Mouse (Mus musculus): Measurements from ENCODE around the gene Mtfr1l. TPM values are rescaled to one million over a fixed set of nuclear protein-coding genes. Genes with fewer than 3 reads are reported as not detected.

Mtfr1l gene
- 10 to 100 TPM; 69.0 to 70.7 TPM for total RNA-seq (2021)
- long read RNA-seq, transcript Mtfr1l-202 (7 exons, 1,969 nt): major isoform, 52 of 124 reads
- long read RNA-seq, transcript Mtfr1l-201 (7 exons, 2,025 nt): minor isoform, 29 of 124 reads
- long read RNA-seq, partial matches to known transcripts: 21 of 124 reads
- long read RNA-seq, other reads (novel, unspliced or antisense): 22 of 124 reads

DNA sequence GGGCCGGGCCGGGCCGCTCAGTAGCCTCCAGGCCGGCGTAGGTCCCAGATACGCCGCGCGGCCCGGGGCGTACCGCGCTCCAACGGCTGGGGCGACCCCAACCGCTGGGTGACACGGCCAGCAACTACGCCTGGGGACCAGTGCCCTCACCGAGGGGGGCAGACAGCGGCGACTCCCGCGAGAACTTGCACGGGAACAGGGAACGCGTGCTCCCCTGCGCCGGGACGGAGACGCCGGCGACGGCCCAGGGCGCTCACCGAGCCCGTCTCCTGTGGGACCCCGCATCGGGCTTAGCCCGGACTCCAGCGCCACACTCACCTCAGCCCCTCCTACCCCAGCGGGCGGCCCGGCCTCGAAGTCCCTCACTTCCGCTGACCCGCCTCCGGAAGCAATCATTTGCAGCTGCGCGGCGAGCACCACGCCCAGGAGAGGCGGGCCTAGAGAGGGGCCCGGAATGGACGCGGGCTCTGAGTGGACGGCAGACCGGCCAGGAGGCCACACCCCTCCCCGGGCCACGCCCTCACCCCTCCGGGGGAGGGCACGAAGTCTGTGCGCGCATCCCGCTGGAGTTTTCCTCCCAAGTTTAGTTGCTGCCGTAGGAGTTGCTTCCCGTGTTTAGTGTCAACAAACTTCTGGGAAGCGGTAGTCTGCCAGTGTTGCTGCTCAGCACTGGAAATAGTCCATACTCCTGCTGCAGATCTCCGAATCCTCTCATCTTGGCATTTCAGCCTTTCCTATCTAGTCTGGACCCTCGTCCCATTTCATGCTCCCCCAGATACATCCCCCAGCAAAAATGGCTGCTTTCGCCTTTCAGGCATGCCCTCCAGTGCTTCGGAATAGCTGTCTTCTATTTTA lies at the start of gene Mtfr1l:
TSS of gene Mtfr1l (minus strand) at position 456 of the 855 bp plus-strand sequence.
- DNase-seq (ENCODE audit: low spot score in 2 of 2): peak; percentile 97

DNA sequence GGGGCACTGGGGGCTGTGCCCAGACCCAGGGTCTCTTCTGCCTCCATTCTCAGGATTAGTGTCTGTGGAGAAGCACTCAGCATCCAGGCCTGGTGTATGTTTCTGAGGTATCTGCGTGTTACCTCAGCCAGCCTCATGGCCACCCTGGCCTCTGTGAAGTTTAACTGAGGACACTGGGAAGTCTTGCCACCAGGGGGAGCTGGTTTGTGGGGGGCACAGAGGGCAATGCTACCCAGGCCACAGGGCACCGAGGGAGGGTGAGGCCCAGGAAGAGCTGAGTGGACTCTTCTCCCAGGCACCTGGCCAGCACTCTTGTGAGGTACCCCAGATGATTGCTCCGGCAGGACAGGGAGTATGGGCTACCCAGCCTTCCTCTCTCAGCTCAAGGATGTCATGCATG lies 48.3 kb upstream of the Mtfr1l start:
- DNase-seq (ENCODE audit: low spot score in 2 of 2): no peak

DNA sequence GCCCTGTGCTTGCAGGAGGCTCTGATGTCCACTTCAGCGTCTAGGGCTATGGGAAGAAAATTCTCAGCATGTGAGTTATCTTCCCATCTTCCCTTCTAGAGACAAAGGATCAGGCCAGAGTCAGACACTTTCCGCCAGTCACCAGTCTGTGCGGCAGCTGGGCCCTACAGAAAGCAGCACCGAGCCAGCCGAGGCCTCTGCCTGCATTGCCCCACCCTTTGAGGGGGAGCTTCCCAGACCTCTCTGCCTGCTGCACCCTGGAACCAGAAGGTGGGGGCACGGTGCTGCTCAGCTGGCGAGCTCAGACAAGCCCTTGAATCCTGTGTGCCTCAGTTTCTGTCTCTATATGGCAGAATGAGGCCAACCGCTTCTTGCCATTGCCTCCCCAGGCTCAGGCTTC lies 46.2 kb upstream of the Mtfr1l start:
- no peak for DNase-seq (ENCODE audit: low spot score in 2 of 2)

DNA sequence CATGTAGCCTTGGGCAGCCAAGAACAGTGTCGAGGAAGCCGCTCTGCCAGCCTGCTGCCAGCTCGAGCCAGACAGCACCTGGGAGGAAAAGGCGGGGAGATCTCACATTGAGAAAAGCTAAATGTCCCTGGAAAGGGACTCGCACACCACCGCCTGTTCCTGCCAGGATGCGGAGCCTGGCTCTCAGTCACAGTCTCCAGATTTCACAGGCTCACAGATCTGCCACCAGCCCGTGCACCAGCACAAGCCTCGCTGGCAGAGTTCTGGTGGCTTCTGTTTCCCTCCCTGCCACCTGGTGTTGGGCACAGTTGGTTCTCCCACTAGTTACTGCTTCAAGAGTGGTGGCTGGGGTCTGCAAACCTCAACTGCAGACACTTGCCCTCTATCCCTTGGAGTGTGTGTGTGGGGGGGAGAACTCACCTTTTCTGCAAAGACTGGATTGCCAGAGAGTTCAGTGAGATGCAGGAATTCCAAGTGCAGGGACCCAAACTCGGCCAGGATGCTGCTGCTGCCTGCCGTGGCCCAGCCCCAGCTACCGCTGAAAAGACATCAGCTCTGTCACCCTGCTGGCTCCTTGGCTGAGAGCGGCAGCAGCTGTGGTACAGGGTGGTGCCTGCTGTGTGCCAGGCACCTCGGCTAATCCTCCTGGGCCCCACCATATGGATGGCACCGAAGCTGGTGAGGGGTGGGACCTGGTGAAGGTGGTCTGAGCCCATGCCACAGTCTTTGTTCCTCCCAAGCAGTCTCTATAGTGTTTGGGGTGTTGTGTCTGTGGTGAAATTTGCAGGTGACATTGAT lies 45.4 kb upstream of the Mtfr1l start:
- DNase-seq (ENCODE audit: low spot score in 2 of 2): peak; percentile 83 to 93

DNA sequence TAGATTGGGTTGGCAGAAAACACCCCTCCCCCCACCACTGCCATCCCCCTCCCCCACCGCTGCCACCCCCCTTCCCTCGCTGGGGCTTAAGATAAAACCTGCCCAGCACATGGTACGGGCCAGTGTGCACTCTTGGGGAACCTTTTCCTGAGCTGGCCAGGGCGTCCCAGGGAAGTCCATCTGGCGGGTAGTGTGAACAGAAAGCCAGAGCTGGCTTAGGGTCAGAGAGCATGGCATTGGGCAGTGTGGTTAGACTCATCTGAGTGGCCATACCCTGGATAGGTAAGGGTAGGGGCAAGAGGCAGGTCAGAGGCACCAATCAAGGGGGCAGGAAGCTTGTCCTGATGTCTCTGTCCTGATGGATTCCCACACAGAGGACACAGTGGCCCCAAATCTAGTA lies 44.4 kb upstream of the Mtfr1l start:
- no peak for DNase-seq (ENCODE audit: low spot score in 2 of 2)

DNA sequence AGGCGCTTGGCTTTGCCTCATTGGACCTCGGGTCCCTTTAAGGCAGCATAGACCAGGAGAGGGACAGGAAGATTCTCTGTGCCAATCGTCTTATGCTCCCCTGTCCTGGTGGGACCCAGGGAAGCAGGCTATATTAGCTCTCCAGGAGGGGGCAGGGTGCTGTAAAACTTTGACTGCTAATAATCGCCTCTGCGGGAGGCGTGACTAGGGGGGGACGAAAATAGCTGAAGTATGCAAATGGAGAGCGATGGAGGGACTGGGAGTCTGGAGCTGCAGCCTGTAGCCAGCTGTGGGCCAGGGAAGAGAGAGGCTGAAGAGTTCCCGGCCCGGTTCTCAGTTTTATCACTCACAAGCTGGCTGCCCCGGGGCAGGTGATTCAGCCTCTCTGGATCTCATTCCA lies 44.0 kb upstream of the Mtfr1l start:
- DNase-seq (ENCODE audit: low spot score in 2 of 2): no peak

DNA sequence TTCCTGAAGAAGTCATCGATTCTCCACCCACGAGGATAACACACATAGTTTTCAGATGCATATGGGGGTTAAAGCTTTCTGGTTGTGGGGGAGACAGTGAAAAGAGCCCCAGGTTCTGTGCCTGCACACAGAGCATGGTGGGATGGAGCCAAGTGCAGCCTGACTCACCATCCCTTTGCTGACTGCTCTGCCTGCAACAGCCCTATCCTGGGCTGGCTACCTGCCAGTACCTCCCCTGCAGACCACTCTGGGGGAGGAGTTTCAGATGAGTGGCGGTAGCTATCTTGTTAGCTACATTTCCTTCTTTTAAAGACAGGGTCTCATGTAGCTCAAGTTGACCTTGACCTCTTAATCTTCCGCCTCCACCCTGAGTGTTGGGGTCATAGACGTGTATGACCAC lies 43.2 kb upstream of the Mtfr1l start:
- peak in 1 of 2 experiments; percentile 61 for DNase-seq (ENCODE audit: low spot score in 2 of 2)

DNA sequence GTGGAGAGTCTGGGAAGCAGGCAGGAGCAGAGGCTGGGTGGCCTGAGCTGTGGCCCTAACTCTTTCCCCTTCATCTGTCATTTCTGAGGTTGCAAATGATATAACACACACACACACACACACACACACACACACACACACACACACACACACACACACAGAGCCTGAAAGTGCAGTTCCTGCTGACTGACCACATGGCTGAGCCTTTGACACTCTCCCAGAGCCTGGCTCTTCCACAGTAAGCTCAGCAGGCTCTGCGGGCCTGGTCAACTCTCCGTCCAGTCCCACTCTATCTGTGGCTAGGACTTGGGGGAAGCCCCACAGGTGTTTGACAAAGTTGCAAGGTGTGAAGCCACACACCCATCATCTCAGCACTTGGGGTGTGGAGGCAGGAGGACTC lies 42.1 kb upstream of the Mtfr1l start:
- no peak for DNase-seq (ENCODE audit: low spot score in 2 of 2)

DNA sequence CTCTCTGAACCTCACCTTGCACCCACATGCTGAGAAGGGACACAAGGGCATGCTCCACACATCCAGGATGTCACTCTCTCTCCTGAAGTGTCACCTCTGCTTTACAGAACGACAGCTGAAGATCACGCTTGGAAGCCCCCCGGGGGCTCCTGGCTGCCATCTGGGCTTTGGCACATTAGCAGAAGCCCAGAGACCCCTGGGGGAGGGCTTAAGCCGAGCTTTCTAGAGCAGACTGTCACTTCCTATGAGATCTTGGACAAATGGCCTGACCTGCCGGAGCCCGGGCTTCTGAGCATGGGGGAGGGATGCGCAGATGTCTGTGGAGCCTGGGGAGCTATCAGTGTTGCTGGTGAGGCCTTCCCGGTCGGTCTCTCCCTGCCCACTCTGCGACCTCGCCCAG lies 40.3 kb upstream of the Mtfr1l start:
- no peak for DNase-seq (ENCODE audit: low spot score in 2 of 2)

DNA sequence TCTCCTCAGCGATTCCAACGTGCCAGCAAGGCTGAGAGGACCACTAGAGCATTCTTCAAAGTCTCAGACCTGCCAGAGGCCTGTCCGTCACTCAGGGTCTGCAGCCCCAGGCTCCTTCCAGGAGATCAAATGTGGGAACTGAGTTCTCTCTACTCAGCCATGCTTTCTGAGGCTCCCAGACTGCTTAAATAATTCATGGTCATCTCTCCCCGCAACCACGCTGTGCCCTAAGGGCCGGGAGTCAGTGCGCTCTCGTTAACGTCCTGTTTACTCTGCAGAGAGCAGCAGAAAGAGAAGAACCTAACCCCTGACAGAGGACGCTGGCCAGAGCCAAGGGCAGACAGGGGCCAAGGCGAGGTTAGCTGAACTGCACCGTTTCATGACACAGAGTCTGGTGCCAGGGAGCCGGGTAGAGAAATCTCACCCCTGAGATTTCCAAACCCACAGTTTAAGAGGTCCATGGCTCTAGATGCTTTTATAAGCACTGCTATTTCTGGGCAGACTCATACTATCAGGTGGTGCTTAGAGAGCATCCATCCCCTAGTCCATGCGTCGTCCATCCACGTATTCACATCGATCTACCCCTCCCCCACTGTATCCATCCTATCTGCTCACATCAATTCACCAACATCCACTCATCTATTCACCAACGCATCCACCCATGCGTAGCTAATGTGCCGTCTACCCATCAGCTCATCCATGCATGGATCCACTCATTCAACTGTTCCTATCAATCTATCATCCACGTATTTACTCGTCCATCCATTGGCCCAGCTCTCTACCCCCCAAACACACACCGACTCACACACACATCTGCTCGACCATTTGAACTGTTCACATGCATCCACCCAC lies 37.5 kb upstream of the Mtfr1l start:
- DNase-seq (ENCODE audit: low spot score in 2 of 2): no peak

DNA sequence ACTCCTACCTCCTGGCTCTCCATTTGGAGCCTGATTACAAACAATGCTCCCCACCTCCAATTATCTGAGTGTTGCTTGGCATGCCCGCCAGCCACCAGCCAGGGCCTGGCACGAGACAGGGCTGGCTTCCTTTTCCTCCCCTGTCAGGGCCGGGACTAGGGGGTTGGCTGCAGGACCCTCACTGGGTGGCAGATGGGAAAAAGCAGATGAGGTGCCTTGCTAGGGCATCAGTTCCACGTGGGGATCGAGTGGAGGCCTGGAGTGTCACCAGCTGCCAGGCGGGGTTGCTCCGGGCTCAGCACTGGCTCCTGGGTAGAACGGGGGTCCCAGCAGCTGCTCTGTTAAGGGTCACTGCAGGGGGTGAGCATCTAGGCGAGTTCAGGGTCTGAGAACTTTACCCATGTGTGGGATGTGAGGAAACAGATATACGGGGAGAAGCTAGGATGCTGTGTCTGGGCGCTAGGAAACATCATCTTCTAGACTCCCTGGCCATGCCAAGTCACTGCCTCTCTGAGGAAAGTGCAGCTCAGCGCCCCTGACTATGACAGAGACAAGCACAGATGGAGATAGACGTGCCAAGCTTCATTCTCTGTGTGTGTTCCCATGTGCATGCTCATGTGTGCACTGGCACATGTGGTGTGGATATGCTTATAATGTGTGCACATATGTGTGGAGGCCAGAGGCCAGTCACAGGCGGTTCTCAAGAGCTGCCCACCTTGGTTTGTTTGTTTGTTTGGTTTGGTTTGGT lies 35.7 kb upstream of the Mtfr1l start:
- no peak for DNase-seq (ENCODE audit: low spot score in 2 of 2)

DNA sequence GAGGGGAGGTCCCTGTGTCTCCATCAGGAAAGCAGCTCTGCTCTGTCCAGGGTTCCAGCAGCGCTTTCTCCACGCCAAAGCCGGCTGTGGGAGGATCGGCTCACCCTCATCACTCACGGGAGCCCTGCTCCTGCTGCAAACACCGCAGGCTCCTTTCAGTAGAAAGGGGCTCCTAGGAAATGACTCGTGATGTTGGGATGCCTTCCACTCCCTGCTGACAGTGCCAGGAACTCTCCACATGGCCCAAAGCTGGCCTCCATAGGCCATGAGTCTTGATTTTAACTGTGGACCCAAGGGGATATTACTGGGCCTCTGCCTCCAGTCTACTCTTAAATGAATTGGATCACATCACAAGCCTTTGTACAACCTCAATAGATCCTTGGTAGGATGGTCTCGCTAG lies 34.6 kb upstream of the Mtfr1l start:
- no peak for DNase-seq (ENCODE audit: low spot score in 2 of 2)

DNA sequence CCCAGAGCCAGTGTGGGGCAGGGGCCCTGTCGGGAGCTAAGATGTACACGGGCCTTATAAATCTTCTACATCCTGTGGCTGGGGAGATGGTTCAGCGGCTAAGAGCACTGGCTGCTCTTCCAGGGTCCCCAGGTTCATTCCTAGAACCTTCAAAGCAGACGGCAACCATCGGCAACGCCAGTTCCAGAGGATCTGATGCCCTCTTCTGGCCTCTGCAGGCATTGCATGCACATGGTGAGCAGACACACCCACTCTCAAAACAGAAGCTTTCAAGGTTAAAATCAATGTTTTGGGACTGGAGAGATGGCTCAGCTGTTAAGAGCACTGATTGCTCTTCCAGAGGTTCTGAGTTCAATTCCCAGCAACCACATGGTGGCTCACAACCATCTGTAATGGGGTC lies 34.0 kb upstream of the Mtfr1l start:
- no peak for DNase-seq (ENCODE audit: low spot score in 2 of 2)

DNA sequence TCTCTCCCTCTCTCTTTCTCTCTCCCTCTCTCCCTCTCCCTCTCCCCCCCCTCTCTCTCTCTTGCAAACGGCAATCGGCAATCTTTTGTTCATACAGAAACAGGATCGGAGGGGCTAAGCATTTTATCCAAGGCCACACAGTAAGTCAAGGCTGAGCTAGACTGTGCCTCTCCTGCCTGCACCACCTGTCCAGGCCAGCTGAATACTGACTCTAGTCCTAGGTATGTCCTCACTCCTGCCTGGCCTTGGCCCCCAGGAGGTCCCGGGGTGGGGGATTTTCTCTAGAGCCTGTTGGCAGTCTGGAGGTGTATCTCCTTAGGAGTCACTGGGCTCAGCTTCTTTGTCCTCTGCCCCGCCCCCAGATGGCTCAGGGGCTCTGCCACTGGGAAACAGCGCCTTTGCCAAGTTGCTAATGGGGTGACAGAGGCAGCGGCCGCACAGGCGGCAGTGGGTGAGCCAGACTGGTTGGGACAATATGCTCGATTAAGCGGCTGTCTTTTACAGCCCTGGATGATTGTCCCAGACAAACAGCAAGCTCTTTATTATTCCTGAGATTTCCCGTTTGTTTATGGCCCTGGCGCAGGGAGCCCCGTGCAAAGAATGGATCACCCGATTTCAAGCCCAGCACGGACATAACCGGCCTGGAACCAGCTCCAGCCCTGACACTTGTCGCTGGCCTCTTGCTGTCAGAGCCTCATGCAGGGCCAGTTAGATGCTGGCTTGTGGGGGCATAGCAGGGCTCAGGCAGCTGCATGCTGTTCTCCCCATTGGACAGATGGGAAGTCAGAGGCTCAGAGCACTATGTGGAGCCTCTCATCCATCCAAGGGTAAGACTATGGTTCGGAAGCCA lies 32.4 kb upstream of the Mtfr1l start:
- no peak for DNase-seq (ENCODE audit: low spot score in 2 of 2)

DNA sequence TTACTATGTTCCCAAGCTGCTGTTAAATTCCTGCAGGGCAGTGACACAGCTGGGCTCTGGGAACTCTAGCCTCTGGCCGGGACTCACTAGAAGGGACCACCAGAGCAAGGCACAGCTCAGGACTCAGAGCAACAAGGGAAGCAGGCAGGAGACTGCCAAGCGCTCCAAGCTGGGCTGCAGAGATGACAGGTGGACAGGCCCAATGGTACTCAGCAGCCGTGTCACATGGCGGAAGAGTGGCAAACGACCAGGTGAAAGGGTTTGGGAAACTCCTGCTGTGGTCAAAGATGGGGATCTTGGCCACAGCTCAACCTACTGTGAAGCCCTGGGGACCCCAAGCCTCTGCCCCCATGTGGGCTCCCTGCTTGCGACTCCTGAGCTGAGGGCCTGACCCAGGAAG lies 28.9 kb upstream of the Mtfr1l start:
- no peak for DNase-seq (ENCODE audit: low spot score in 2 of 2)

DNA sequence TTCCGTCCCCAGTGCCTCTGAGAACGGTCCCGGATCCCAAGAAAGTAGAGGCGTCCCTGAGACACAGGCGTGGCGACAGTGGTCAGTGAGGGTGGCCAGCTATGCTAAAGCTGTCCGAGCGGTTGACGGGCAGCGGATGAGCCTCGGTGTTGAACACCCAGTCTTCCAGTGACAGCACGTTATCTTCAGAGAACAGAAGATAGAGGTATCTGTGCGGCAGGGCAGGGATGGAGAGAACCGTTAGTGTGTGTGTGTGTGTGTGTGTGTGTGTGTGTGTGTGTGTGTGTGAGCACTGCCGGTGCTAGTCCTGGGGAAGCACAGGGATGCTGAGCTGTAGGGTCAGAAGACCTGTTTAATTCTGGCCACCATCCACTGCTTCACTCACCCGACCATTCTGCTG lies 28.4 kb upstream of the Mtfr1l start:
- no peak for DNase-seq (ENCODE audit: low spot score in 2 of 2)

DNA sequence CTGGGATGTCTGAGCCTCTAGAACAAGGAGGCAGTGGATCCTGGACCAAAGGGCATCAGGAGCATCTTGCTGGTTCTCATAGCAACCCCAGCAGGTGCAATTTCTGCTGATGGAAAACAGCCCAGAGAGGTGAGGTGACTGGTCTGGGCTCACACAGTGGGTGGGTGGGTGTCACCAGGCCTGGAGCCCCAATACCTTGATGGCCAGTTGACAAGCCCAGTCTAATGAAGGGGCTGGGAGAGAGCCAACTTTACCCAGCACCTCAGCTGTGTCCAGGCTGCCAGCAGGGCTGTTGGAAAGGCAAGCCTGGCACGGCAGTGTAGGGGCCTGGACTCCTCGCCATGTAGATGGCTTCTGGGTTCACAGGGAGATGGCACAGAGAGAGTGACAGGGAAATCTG lies 26.8 kb upstream of the Mtfr1l start:
- no peak for DNase-seq (ENCODE audit: low spot score in 2 of 2)

DNA sequence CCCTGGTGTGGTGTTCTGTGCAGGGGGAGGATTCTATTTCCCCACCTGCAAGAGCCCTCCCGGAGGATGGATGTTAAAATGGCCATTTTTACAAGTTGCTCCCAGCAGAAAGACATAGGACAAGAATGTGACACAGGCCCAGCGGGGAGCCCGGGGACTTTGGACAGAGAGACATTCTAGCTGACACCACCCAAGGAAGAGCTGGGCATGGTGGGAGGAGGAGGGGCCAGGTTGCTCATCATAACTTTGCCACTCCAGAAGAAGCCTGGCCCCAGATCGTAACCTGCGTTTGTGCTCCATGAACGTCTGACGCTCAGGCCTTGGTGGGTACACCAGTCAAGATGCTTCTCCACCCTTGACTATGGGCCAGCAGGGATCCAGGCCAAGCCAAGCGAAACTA lies 25.5 kb upstream of the Mtfr1l start:
- DNase-seq (ENCODE audit: low spot score in 2 of 2): no peak

DNA sequence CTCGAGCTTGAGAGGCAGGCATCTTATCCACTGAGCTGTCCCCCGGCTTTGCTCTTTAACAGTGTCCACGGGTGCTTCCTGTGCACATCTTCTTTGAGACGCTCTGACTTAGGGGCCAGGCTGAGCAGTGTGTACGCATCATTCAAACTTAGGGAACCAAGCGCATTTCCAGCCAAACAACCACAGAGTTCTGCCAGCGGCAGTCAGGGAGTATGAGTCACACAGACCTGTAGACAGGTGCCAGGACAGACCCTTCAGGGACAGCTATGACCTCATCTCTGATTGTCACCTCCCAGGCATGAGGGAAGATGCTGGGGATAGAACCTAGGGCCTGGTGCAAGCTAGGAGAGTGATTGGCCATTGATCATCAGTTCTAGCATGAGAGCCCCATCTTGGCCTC lies 24.0 kb upstream of the Mtfr1l start:
- no peak for DNase-seq (ENCODE audit: low spot score in 2 of 2)

Data from layer of hippocampus, adult 18-20 months (tissue).